Mouse (Mus musculus): ENCODE data around the gene Lcp2. TPM values are rescaled to one million over a fixed set of nuclear protein-coding genes. Genes with fewer than 3 reads are reported as not detected.

Lcp2 gene
- 1.3 TPM in 2 replicates for polyA plus RNA-seq (2015; fragmentation: Nextera tagmentation; extraction: Ambion mirVana)

DNA sequence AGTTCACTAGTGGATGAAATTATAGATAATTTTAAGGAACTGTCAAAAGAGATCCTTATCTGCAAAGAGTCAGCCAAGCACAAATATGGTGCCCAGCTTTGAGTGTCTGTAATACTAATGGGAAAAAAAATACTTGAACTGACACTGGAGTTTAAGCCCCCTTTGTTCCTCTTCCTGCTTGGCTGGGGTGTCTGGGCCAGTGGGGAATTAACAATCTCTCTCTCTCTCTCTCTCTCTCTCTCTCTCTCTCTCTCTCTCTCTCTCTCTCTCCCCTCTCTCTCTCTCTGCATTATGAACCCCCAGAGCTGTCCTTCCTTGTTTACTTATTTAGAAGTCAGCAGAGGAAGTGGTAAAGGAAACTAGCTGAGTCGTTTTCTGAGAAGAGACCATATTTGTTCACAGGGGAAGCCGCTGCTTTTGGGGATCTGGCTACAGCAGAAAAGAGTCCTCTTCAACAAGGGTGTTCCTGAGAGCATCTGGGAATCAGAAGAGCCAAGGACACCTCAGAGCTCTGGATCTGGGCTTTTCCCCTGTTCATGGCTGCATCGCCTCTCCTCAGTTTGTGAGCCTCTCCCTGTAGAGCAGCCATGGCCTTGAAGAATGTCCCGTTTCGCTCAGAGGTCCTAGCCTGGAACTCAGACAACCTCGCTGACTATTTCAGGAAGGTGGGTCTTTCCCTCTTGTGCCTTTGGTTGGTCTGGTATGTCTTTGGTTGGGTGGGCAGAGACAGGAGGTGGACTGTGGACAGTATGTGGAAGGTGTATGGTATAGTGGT, at the start of gene Lcp2:
Lcp2 (plus strand) TSS at position 154 of the 775 bp plus-strand sequence.
- 93% methylated on average over 6 of the region's 6 CpGs for WGBS
- ATAC-seq (replicated peaks): no peak
- Histone ChIP-seq H3K36me3 (no peaks in the 10 kb centered on the region), H3K4me3 (no peak within 1 kb of the TSS), H3K9ac (replicated peaks) (no peak within 1 kb of the TSS), H3K4me2 (replicated peaks) (no peak within 1 kb of the TSS), H3K27ac (replicated peaks) (no peak within 1 kb of the TSS), H3K27me3 (no peaks in the 10 kb centered on the region), H3K9me3 (no peaks in the 10 kb centered on the region), H3K4me1 (no peaks in the 10 kb centered on the region)

DNA sequence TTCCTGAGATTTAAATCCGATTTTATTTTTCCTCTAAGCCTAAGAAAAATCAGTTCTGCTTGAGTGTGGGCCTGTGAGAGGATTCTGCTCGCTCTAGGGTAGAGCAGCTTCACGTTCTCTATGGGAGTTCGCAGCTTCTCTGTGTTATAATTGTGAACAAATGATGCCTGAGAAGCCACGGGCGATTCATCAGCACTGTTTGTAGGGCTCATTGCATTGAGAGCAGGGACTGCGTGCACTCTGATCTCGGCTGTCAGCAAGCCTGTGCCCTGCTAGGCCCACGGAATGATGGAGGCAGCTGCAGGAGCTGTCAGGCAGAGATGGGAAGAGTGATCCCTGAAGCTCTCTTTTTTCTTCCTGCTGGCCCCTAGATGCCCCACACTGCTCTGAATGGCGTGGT, 48.5 kb upstream of the Lcp2 start:
- 63% methylated on average over 10 of the region's 10 CpGs for WGBS
- no peak overlapping the region for H3K4me2 ChIP-seq (replicated peaks)
- H3K27me3 ChIP-seq: no peaks in the 10 kb centered on the region
- no peak overlapping the region for H3K27ac ChIP-seq (replicated peaks)
- no peaks in the 10 kb centered on the region for H3K36me3 ChIP-seq
- no peak overlapping the region for H3K4me3 ChIP-seq
- no peak for ATAC-seq (replicated peaks)
- peaks cover 3% of the 10 kb centered on the region for H3K4me1 ChIP-seq
- H3K9me3 ChIP-seq: no peaks in the 10 kb centered on the region
- no peak overlapping the region for H3K9ac ChIP-seq (replicated peaks)

DNA sequence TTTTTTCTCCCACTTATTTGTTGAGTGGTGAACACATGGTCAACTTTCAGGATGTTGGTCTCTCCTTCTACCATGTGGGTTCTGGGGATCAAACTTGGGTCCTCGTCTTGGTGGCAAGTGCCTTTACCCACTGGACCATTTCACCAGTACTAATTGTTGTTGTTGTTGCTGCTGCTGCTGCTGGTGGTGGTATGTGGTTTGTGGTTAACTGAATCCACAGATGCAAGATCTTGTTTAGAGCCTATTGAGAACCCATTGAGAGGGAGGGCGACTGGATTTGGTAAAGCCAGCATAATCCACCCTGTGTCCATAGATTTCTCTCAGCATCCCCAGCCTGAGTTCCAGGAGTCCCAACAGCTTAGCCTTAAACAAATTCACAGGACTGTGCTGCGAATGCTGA, 46.3 kb upstream of the Lcp2 start:
- ATAC-seq (replicated peaks): no peak
- H3K4me3 ChIP-seq: no peak overlapping the region
- no peaks in the 10 kb centered on the region for H3K9me3 ChIP-seq
- H3K36me3 ChIP-seq: no peaks in the 10 kb centered on the region
- no peaks in the 10 kb centered on the region for H3K27me3 ChIP-seq
- no peak overlapping the region for H3K4me2 ChIP-seq (replicated peaks)
- WGBS: 82% methylated on average over 3 of the region's 3 CpGs
- no peak overlapping the region for H3K9ac ChIP-seq (replicated peaks)
- no peaks in the 10 kb centered on the region for H3K4me1 ChIP-seq
- no peak overlapping the region for H3K27ac ChIP-seq (replicated peaks)

DNA sequence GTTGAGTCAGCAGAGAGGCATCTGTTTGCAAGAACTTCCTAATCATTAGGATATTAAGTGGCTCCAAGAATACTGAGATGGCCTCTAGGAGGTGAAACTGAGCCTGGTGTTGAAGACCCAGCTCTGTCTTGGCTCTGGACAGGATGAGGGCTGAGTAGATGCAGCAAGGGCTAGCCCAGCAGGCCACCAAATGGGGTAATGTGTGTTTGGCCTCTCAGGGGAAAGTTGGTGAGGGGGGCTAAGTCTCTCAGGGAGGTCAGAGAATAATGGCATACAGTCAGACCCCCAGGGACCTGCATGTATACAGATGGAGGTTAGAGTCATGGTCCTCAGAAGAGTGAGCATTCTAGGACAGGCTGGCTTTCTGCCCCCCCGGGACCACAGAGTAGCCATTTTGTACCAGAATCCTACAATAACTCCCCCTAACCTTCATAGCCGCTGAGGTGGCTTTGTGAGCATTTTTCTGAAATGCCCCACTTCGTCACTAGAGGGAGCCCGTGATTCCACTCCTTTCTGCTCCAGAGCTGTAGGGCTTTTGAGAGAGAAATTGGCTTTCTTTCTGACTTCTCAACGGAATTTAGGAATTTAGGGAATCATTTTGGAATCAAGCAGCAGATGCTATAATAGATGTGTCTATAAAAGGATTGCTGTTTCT, 44.7 kb upstream of the Lcp2 start:
- no peak overlapping the region for H3K9ac ChIP-seq (replicated peaks)
- ATAC-seq (replicated peaks): no peak

DNA sequence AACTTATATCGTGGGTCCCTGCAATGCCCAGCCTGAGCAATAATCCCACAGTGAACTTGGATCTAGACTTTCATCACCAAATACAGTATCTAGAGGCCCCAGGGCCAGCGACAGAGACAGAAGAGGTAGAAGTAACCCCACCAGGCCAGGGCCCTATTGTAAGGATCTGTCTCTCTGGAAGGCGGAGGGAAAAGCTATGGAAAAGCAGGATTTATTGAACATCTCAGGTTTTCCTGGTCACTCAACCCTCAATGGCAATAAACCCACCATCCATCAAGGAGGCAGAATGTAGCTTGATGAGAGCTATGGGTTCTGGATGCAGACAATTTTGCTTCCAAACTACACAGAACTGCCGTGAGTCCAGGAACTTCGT, 44.1 kb upstream of the Lcp2 start:
- Histone ChIP-seq H3K36me3 (no peaks in the 10 kb centered on the region), H3K27ac (replicated peaks) (no peak overlapping the region), H3K9ac (replicated peaks) (no peak overlapping the region), H3K4me1 (no peaks in the 10 kb centered on the region), H3K4me3 (no peak overlapping the region), H3K4me2 (replicated peaks) (no peak overlapping the region), H3K9me3 (no peaks in the 10 kb centered on the region), H3K27me3 (no peaks in the 10 kb centered on the region)
- no peak for ATAC-seq (replicated peaks)
- WGBS: 83% methylated on average over 5 of the region's 5 CpGs

More for the DNA sequence above, 44.7 kb upstream of the Lcp2 start:
- Histone ChIP-seq H3K27ac (replicated peaks) (no peak overlapping the region), H3K4me3 (no peak overlapping the region), H3K36me3 (no peaks in the 10 kb centered on the region), H3K4me1 (no peaks in the 10 kb centered on the region), H3K9me3 (no peaks in the 10 kb centered on the region), H3K4me2 (replicated peaks) (no peak overlapping the region), H3K27me3 (no peaks in the 10 kb centered on the region)
- WGBS: 10% methylated on average over 5 of the region's 5 CpGs

DNA sequence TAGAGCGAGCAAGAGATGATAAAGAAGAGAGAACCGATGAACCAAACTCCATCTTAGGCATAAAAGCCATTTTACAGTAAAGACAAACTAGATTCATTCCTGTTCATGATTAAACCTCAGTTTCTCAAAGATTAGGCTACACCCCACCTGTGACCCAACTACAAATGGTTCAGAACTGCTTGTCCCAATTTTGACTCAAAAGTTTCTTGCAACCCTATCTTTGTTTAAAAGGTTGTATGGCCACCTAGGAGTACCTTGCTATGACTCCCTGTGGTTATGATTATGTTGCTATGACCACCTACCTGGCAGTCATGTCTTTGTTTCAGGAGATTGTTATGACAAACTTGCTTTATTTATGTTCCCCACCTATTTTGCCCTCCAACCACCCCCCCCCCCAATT, 39.1 kb upstream of the Lcp2 start:
- Histone ChIP-seq H3K27me3 (no peaks in the 10 kb centered on the region), H3K9me3 (no peaks in the 10 kb centered on the region), H3K4me2 (replicated peaks) (no peak overlapping the region), H3K4me3 (no peak overlapping the region), H3K9ac (replicated peaks) (no peak overlapping the region), H3K27ac (replicated peaks) (no peak overlapping the region), H3K36me3 (no peaks in the 10 kb centered on the region), H3K4me1 (no peaks in the 10 kb centered on the region)
- WGBS: 100% methylated on average over 2 of the region's 2 CpGs
- ATAC-seq (replicated peaks): no peak

DNA sequence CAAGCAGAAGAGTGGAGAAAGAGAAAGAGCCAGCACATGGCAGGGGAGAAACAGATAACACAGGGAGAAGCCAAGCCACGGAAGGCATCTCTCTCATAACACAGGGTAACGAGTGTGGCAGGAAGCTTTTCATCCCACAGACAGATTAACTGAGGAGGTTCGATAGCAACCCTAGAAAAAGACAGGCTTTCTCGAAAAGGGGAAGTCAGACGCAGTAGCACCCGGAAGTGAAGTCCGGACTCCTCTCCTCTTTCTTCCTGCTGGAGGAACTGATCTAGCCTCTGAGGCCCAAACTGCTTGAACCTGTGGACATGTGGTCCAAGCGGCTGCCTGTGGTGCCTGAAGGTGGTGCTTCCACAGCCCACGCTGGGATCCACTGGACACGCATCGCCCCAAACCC, 38.5 kb upstream of the Lcp2 start:
- H3K27me3 ChIP-seq: no peaks in the 10 kb centered on the region
- H3K36me3 ChIP-seq: no peaks in the 10 kb centered on the region
- 82% methylated on average over 11 of the region's 11 CpGs for WGBS
- no peak overlapping the region for H3K4me3 ChIP-seq
- H3K9me3 ChIP-seq: no peaks in the 10 kb centered on the region
- H3K9ac ChIP-seq (replicated peaks): no peak overlapping the region
- H3K4me2 ChIP-seq (replicated peaks): no peak overlapping the region
- no peaks in the 10 kb centered on the region for H3K4me1 ChIP-seq
- no peak overlapping the region for H3K27ac ChIP-seq (replicated peaks)
- no peak for ATAC-seq (replicated peaks)

DNA sequence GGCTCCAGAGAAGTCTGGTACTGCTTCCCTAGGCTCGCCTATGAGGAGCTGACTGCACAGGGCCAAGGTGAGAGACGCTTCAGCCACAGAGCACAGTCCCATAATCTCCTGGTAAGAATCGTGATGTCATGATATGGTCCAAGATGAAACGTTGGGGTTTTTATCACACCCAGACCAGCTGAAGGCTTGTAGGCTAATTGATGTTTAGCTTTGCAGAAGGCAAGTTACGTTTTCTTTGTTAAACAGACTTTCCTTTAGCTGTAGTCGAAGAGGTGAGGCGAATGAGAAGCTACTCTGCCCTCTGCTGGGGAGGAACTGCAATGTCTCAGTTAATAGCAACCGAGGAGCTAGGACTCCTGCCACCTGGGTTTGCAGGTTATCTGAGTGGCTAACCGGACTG, 38.0 kb upstream of the Lcp2 start:
- Histone ChIP-seq H3K4me2 (replicated peaks) (no peak overlapping the region), H3K4me3 (no peak overlapping the region), H3K27ac (replicated peaks) (no peak overlapping the region), H3K9me3 (no peaks in the 10 kb centered on the region), H3K4me1 (no peaks in the 10 kb centered on the region), H3K9ac (replicated peaks) (no peak overlapping the region), H3K27me3 (no peaks in the 10 kb centered on the region), H3K36me3 (no peaks in the 10 kb centered on the region)
- ATAC-seq (replicated peaks): peak; percentile 27; the same call in 1 of the 2 replicates
- WGBS: 40% methylated on average over 9 of the region's 9 CpGs

DNA sequence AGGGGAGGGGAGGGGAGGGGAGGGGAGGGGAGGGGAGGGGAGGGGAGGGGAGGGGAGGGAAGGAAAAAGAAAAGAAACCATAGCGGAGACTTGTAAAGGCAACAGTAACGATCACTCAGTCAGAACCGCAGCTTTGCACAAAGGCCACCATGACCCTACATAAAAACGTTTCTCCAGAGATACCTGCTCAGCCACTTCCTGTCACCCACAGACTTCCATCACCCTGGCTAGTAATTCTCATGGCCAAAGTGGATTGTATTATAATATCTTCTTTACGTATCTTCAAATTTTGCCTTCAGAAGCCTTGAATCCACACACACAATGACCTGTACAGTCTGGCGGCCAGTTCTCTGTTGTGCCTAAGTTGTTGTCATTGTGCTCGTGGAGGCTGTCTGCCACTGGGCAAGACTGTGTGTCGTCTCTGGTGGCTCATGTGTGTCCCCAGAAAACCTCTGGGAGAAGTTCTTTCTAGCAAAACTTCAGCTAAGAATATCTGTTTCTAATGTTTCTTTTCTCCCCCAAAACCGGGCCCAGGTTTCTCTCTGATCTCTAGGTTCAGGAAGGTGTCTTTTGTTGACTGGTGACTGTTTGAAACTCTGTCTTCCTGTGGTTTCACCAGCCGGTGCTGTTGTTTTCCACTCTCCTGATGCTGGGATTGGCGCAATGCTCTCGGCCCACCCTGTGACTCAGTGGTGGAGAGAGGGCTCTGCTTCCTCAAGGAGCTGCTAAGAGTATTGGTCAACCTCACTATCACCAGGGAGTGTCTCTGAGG, 37.2 kb upstream of the Lcp2 start:
- Histone ChIP-seq H3K9ac (replicated peaks) (no peak overlapping the region), H3K4me2 (replicated peaks) (no peak overlapping the region), H3K36me3 (no peaks in the 10 kb centered on the region), H3K9me3 (no peaks in the 10 kb centered on the region), H3K4me3 (no peak overlapping the region), H3K27ac (replicated peaks) (no peak overlapping the region), H3K27me3 (no peaks in the 10 kb centered on the region), H3K4me1 (no peaks in the 10 kb centered on the region)
- 73% methylated on average over 12 of the region's 12 CpGs for WGBS
- ATAC-seq (replicated peaks): no peak

DNA sequence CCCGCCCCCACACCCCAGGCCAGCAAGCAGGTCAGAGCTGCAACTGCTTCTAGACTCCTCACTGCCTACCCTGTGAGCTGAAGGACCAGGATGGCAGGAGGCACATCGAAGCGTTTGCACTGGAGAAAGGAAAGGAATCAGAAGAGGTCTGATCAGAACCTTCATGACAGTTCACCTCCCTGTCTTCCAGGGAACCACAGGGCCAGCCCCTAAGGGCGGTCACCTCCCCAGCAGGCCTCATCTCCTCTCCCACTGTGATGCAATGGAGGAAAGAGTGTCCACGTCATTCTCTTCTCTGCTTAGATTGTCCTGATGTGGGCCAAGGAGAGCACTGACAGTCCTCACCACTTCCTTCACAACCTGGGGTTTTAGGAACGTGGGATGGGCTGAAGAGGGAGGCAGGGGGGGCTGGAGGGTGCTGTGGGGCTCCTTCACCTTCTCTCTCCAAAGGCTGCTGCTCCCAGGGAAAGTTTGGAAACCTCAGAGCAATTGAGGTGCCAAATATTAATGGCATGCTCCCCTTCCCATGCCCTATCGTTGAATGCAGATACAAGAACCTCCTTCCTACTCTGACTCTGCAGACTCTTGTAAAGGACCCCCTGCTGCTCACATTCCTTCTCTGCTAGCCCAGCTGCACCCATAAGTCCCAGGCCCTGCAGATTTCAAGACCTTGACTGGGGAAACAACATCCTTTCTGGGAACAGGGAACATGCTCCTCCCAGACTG, 36.4 kb upstream of the Lcp2 start:
- H3K4me1 ChIP-seq: no peaks in the 10 kb centered on the region
- H3K27ac ChIP-seq (replicated peaks): no peak overlapping the region
- H3K4me2 ChIP-seq (replicated peaks): no peak overlapping the region
- H3K27me3 ChIP-seq: no peaks in the 10 kb centered on the region
- no peak overlapping the region for H3K4me3 ChIP-seq
- no peak overlapping the region for H3K9ac ChIP-seq (replicated peaks)
- ATAC-seq (replicated peaks): no peak
- no peaks in the 10 kb centered on the region for H3K36me3 ChIP-seq
- 80% methylated on average over 7 of the region's 7 CpGs for WGBS
- no peaks in the 10 kb centered on the region for H3K9me3 ChIP-seq

DNA sequence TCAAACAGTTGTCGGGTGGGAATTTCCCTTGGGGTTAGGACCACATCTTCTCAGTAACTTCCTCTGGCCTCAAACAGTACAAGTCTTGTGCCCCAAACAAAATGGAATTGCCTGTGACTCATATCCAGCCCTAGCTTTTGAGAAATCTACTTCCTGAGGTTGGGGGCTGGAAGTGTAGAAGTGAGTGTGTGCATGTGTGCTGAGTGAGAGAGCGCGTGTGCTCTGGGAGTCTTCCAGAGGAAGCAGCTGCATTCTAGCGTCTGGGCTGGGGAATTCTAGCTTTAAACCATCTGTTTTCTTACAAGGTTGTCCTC, 35.9 kb upstream of the Lcp2 start:
- no peaks in the 10 kb centered on the region for H3K4me1 ChIP-seq
- no peak overlapping the region for H3K27ac ChIP-seq (replicated peaks)
- H3K4me2 ChIP-seq (replicated peaks): no peak overlapping the region
- ATAC-seq (replicated peaks): no peak
- H3K9me3 ChIP-seq: no peaks in the 10 kb centered on the region
- H3K27me3 ChIP-seq: no peaks in the 10 kb centered on the region
- H3K36me3 ChIP-seq: no peaks in the 10 kb centered on the region
- WGBS: 83% methylated on average over 4 of the region's 4 CpGs
- no peak overlapping the region for H3K9ac ChIP-seq (replicated peaks)
- H3K4me3 ChIP-seq: no peak overlapping the region

Data from forebrain, embryonic 15.5 days (tissue).